Mouse (Mus musculus) forebrain, embryonic 13.5 days (tissue): ENCODE data around the gene Fam187b. TPM values are rescaled to one million over a fixed set of nuclear protein-coding genes. Genes with fewer than 3 reads are reported as not detected.
A peak's percentile ranks its signal among the peaks of the same experiment; 100 is the strongest.
"Not testable (repeated sequence)": the region's sequence is repeated elsewhere in the genome, so short reads cannot be mapped to it uniquely, and the experiment has no call there.

Experiments used
- ATAC-seq: fragments of 200-750 bp; cut with Nextera tagmentation; 2 replicates; pipeline ENCODE4 v1.8.0; 2017
- H3K27ac ChIP-seq: fragments of 300-500 bp; sonication (generic); 2 replicates; pipeline ENCODE4 v1.5.1; 2015; ENCODE audit warnings: inconsistent platforms, mild to moderate bottlenecking, moderate library complexity
- H3K27me3 ChIP-seq: fragments of 300-500 bp; sonication (generic); 2 replicates; pipeline ENCODE4 v1.6.1; 2015; ENCODE audit warnings: mild to moderate bottlenecking, inconsistent platforms
- H3K36me3 ChIP-seq: fragments of 300-500 bp; sonication (generic); 2 replicates; pipeline ENCODE4 v1.6.1; 2015; ENCODE audit warnings: mild to moderate bottlenecking, inconsistent platforms; ENCODE audit not compliant: poor library complexity, severe bottlenecking
- H3K4me1 ChIP-seq: fragments of 300-500 bp; sonication (generic); 2 replicates; pipeline ENCODE4 v1.6.1; 2015; ENCODE audit warnings: inconsistent platforms
- H3K4me2 ChIP-seq: fragments of 300-500 bp; sonication (generic); 2 replicates; pipeline ENCODE4 v1.6.1; 2015; ENCODE audit warnings: inconsistent platforms, mild to moderate bottlenecking, moderate library complexity
- H3K4me3 ChIP-seq: fragments of 300-500 bp; sonication (generic); 2 replicates; pipeline ENCODE4 v1.5.1; 2015; ENCODE audit warnings: mild to moderate bottlenecking, inconsistent platforms
- H3K9ac ChIP-seq: fragments of 300-500 bp; sonication (generic); 2 replicates; pipeline ENCODE4 v1.6.1; 2015; ENCODE audit warnings: mild to moderate bottlenecking, inconsistent platforms
- H3K9me3 ChIP-seq: fragments of 300-500 bp; sonication (generic); replicated peaks from 2 replicates; pipeline ENCODE4 v1.6.1; 2016; ENCODE audit warnings: inconsistent platforms
- WGBS: fragments of 180-500 bp; shearing (Covaris S2); methylation state at CpG from one replicate; pipeline ENCODE4 v1.1.7; 2015; 5-methylcytosine and 5-hydroxymethylcytosine counted together
- polyA plus RNA-seq: library from polyadenylated mRNA; unstranded; fragments of >200 nt; fragmentation: Nextera tagmentation; extraction: Ambion mirVana; gene quantifications from 2 replicates; pipeline ENCODE4 v1.2.1, GENCODE M21; 2015

The Fam187b gene
- polyA plus RNA-seq: 0.58 and 0.74 TPM in 2 replicates

- peak; percentile 88 for ATAC-seq
These were observed at the start of gene Fam187b for GRCm38 (mm10) chr7:30973501-30974289. Gene Fam187b (plus strand): TSS chr7:30973790.

GRCm38 (mm10) chr7:30924071-30924470 is 49.5 kb upstream of the Fam187b start:
- Histone ChIP-seq H3K9me3 (no peaks in the 10 kb centered on the region), H3K9ac (no peak overlapping the region), H3K27me3 (no peaks in the 10 kb centered on the region), H3K4me2 (no peak overlapping the region), H3K36me3 (no peaks in the 10 kb centered on the region), H3K4me3 (no peak overlapping the region), H3K27ac (no peak overlapping the region), H3K4me1 (no peaks in the 10 kb centered on the region)
- 59% methylated on average over 3 of the region's 3 CpGs for WGBS
- no peak for ATAC-seq

More at GRCm38 (mm10) chr7:30973501-30974289, at the start of gene Fam187b:
- no peak within 1 kb of the TSS for H3K27ac ChIP-seq
- H3K27me3 ChIP-seq: peaks cover 14% of the 10 kb centered on the region
- H3K4me2 ChIP-seq: peak within 1 kb of the TSS; percentile 75
- H3K4me1 ChIP-seq: peaks cover 11% of the 10 kb centered on the region
- peak within 1 kb of the TSS; percentile 43 for H3K4me3 ChIP-seq
- peaks cover 5% of the 10 kb centered on the region; the same call in 1 of the 2 replicates for H3K36me3 ChIP-seq
- H3K9me3 ChIP-seq: no peaks in the 10 kb centered on the region
- under 1% methylated on average over 36 of the region's 37 CpGs for WGBS
- peak within 1 kb of the TSS; percentile 68 for H3K9ac ChIP-seq

DNA sequence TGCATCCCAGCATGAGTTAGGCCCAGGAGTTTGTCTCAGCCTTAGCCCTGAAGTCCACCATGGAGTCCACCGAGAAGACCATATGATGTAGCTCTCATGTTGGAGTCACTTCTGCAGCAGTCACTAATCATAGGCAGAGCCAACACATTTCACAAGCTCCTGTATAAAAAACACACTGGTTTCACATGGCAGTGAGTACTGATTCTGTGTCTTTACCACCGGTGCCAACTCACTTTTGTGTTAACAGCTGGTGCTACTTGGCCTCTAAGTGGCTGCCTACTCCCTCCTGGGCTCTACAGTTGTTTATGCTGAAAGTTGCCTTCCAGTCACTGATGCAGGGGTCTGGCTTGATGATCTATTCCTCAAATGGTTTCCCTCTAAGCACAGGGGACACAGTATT is 49.0 kb upstream of the Fam187b start, which contains the start of gene Hamp2:
Hamp2 (minus strand) TSS at position 101 of the 400 bp plus-strand sequence.
- not testable (repeated sequence) for H3K27me3 ChIP-seq, H3K9me3 ChIP-seq, ATAC-seq, H3K27ac ChIP-seq, H3K4me1 ChIP-seq, H3K36me3 ChIP-seq, H3K4me2 ChIP-seq, H3K9ac ChIP-seq, H3K4me3 ChIP-seq
- 92% methylated on average over 2 of the region's 2 CpGs for WGBS

GRCm38 (mm10) chr7:30935422-30936099 is 38.0 kb upstream of the Fam187b start:
- not testable (repeated sequence) for H3K4me2 ChIP-seq, H3K9me3 ChIP-seq, H3K4me1 ChIP-seq, H3K9ac ChIP-seq, H3K27me3 ChIP-seq, H3K4me3 ChIP-seq, ATAC-seq, H3K36me3 ChIP-seq, H3K27ac ChIP-seq
- 77% methylated on average over 6 of the region's 6 CpGs for WGBS

DNA sequence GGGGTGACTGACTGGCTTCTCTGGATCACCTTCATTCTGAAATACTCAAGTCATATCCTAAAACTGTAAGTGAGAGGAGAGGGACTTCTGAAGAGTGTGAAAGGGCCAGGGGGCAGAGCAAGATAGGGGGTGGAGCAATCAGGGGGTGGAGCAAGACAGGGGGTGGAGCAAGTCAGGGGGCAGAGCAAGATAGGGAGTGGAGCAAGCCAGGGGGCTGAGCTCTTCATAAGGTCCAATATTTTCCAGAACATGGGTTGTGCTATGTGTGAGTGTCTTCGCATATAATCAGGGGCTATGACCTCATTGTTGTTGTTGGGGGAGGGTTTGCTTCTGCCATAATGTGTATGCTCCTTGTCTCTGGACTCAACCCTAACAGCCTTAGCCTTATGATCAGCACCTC is 33.5 kb upstream of the Fam187b start:
- H3K27me3 ChIP-seq, H3K9ac ChIP-seq, H3K9me3 ChIP-seq, H3K4me1 ChIP-seq, H3K4me3 ChIP-seq, H3K27ac ChIP-seq, H3K36me3 ChIP-seq, ATAC-seq, H3K4me2 ChIP-seq: not testable (repeated sequence)
- WGBS: 78% methylated on average over 1 of the region's 1 CpGs

DNA sequence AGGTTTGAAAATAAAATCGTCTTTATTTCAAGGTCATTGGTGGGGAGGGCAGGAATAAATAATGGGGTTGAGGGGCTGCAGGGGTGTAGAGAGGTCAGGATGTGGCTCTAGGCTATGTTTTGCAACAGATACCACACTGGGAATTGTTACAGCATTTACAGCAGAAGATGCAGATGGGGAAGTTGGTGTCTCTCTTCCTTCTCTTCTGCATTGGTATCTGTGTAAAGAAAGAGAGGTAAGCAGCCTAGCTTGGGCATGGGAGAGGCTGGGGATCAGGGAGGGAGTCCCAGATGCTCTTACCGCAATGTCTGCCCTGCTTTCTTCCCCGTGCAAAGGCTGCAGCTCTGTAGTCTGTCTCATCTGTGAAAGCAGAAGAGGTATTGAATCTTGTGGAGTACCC is 31.2 kb upstream of the Fam187b start:
- not testable (repeated sequence) for H3K4me3 ChIP-seq, H3K4me1 ChIP-seq, H3K9me3 ChIP-seq, H3K4me2 ChIP-seq, H3K9ac ChIP-seq, ATAC-seq, H3K27ac ChIP-seq, H3K27me3 ChIP-seq
- WGBS: 72% methylated on average over 3 of the region's 3 CpGs
- H3K36me3 ChIP-seq: peaks cover 18% of the 10 kb centered on the region

DNA sequence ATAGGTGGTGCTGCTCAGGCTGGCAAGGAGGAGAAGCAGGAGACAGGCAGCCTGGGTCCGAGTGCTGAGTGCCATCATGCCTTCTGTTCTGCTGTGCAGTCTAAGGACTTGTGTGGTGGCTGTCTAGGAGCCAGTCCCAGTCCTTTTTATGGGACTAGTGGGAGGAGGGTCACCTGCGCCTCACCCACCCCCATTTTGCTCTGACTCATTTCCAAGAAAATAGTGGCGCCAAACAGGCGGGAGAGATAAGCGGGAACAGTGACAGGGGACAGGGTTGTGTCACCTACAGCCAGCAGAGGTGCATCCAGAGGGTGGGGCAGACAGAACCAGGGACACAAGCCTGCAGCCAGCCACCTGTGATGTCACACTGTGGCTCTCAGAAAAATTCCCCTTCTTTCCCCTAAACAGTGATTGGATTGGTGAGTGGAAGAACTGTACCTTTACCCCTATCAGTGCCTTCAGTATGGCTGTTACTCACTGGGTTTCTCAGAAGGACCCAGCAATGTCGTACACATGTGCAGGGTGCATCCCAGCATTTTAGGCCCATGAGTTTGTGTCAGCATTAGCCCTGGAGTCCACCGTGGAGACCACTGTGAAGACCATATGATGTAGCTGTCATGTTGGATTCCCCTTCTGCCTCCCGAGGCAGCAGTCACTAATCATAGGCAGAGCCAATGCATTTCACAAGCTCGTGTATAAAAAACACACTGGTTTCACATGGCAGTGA is 29.5 kb upstream of the Fam187b start, which contains the start of gene Hamp:
Hamp (minus strand) TSS at position 124 of the 727 bp plus-strand sequence.
- peaks cover 28% of the 10 kb centered on the region for H3K36me3 ChIP-seq
- H3K9me3 ChIP-seq: no peaks in the 10 kb centered on the region
- no peak within 1 kb of the TSS for H3K9ac ChIP-seq
- no peaks in the 10 kb centered on the region for H3K27me3 ChIP-seq
- no peak within 1 kb of the TSS for H3K27ac ChIP-seq
- H3K4me2 ChIP-seq: no peak within 1 kb of the TSS
- H3K4me3 ChIP-seq: no peak within 1 kb of the TSS
- no peaks in the 10 kb centered on the region for H3K4me1 ChIP-seq
- whole genome bisulfite sequencing: 71% methylated on average over 9 of the region's 9 CpGs
- ATAC-seq: no peak

- H3K4me3 ChIP-seq, H3K9me3 ChIP-seq, H3K27ac ChIP-seq, H3K4me1 ChIP-seq, ATAC-seq, H3K27me3 ChIP-seq, H3K9ac ChIP-seq, H3K4me2 ChIP-seq: not testable (repeated sequence)
- H3K36me3 ChIP-seq: peaks cover 34% of the 10 kb centered on the region
- 73% methylated on average over 2 of the region's 2 CpGs for WGBS
These were observed 28.9 kb upstream of the Fam187b start for GRCm38 (mm10) chr7:30944706-30945105.

DNA sequence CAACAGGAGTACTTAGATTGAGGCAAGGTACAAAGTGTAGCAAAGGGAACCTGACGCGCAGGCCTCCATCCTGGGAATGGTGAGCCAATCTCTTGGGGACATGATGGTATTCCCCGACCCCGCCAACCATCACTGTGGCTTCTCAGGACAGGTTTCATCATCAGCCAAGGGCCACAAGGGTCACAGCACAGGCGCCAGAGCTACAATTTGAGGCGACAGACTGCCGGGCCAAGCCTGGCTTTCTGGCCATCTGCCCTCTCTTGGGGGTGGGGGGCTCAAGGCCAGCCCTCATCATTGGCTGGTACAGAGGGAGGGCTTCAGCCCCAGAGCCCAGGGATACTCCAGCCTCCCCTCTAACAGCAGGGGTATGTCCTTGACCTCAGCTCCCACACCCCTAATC is 28.1 kb upstream of the Fam187b start:
- H3K4me1 ChIP-seq, H3K9me3 ChIP-seq, ATAC-seq, H3K9ac ChIP-seq, H3K4me2 ChIP-seq, H3K27ac ChIP-seq, H3K27me3 ChIP-seq, H3K4me3 ChIP-seq: not testable (repeated sequence)
- WGBS: 97% methylated on average over 7 of the region's 7 CpGs
- H3K36me3 ChIP-seq: peaks cover 42% of the 10 kb centered on the region

- no peaks in the 10 kb centered on the region for H3K9me3 ChIP-seq
- H3K4me2 ChIP-seq: no peak overlapping the region
- H3K27me3 ChIP-seq: no peaks in the 10 kb centered on the region
- H3K4me1 ChIP-seq: no peaks in the 10 kb centered on the region
- H3K9ac ChIP-seq: no peak overlapping the region
- no peak overlapping the region for H3K27ac ChIP-seq
- no peak for ATAC-seq
- peaks cover 46% of the 10 kb centered on the region for H3K36me3 ChIP-seq
- 97% methylated on average over 7 of the region's 7 CpGs for WGBS
- H3K4me3 ChIP-seq: no peak overlapping the region
These were observed 27.7 kb upstream of the Fam187b start for GRCm38 (mm10) chr7:30945876-30946275.

GRCm38 (mm10) chr7:30949902-30950301 is 23.7 kb upstream of the Fam187b start:
- H3K27me3 ChIP-seq, H3K27ac ChIP-seq, H3K9me3 ChIP-seq, H3K4me2 ChIP-seq, ATAC-seq, H3K4me1 ChIP-seq, H3K9ac ChIP-seq, H3K4me3 ChIP-seq: not testable (repeated sequence)
- 92% methylated on average over 3 of the region's 3 CpGs for WGBS
- peaks cover 85% of the 10 kb centered on the region for H3K36me3 ChIP-seq
